Mouse (Mus musculus) lung, adult 18-20 months (tissue): ENCODE results near the gene Acads.
"Not testable (repeated sequence)": the region's sequence is repeated elsewhere in the genome, so short reads cannot be mapped to it uniquely, and the experiment has no call there.

Source experiments
- DNase-seq, 2 experiments: peaks; one replicate each; pipeline ENCODE4 v3.0.0; 2022; ENCODE audit warnings: mixed read lengths in 2 of 2

Acads gene

GRCm38 (mm10) chr5:115149675-115150459, 30.7 kb upstream of the Acads start:
- no peak for DNase-seq

GRCm38 (mm10) chr5:115148872-115149271, 29.7 kb upstream of the Acads start:
- not testable (repeated sequence) for DNase-seq

GRCm38 (mm10) chr5:115148378-115148777, 29.2 kb upstream of the Acads start:
- DNase-seq = no peak

- DNase-seq = no peak
These were observed 28.2 kb upstream of the Acads start for GRCm38 (mm10) chr5:115147388-115147787.

GRCm38 (mm10) chr5:115146747-115147130, 27.6 kb upstream of the Acads start:
- no peak for DNase-seq

- no peak for DNase-seq
These were observed 27.0 kb upstream of the Acads start for GRCm38 (mm10) chr5:115145976-115146746.

- no peak for DNase-seq
These were observed 26.3 kb upstream of the Acads start for GRCm38 (mm10) chr5:115145253-115145968.

- DNase-seq = no peak
These were observed 25.3 kb upstream of the Acads start for GRCm38 (mm10) chr5:115144471-115144870.

GRCm38 (mm10) chr5:115143552-115143951, 24.4 kb upstream of the Acads start:
- DNase-seq = no peak

- DNase-seq = no peak
These were observed 23.1 kb upstream of the Acads start for GRCm38 (mm10) chr5:115142166-115142697.

- DNase-seq = no peak
These were observed 21.6 kb upstream of the Acads start for GRCm38 (mm10) chr5:115140726-115141125.

- no peak for DNase-seq
These were observed 20.0 kb upstream of the Acads start for GRCm38 (mm10) chr5:115139124-115139523.

GRCm38 (mm10) chr5:115134234-115135165, 15.4 kb upstream of the Acads start, which contains the start of gene Unc119b:
Unc119b (minus strand) TSS chr5:115134975.
- DNase-seq = peak; percentile 86 to 87

- DNase-seq = no peak
These were observed 14.4 kb upstream of the Acads start for GRCm38 (mm10) chr5:115133358-115134066.

GRCm38 (mm10) chr5:115132465-115132864, 13.3 kb upstream of the Acads start:
- DNase-seq = no peak

GRCm38 (mm10) chr5:115129328-115129727, 10.2 kb upstream of the Acads start:
- no peak for DNase-seq

GRCm38 (mm10) chr5:115127421-115128179, 8.5 kb upstream of the Acads start:
- no peak for DNase-seq

- DNase-seq = no peak
These were observed 7.6 kb upstream of the Acads start for GRCm38 (mm10) chr5:115126578-115127312.

GRCm38 (mm10) chr5:115125211-115125871, 6.2 kb upstream of the Acads start:
- peak; percentile 86 for DNase-seq
